8 mouse cellular contexts compared by ENCODE assay signal in the genomic region with DNA sequence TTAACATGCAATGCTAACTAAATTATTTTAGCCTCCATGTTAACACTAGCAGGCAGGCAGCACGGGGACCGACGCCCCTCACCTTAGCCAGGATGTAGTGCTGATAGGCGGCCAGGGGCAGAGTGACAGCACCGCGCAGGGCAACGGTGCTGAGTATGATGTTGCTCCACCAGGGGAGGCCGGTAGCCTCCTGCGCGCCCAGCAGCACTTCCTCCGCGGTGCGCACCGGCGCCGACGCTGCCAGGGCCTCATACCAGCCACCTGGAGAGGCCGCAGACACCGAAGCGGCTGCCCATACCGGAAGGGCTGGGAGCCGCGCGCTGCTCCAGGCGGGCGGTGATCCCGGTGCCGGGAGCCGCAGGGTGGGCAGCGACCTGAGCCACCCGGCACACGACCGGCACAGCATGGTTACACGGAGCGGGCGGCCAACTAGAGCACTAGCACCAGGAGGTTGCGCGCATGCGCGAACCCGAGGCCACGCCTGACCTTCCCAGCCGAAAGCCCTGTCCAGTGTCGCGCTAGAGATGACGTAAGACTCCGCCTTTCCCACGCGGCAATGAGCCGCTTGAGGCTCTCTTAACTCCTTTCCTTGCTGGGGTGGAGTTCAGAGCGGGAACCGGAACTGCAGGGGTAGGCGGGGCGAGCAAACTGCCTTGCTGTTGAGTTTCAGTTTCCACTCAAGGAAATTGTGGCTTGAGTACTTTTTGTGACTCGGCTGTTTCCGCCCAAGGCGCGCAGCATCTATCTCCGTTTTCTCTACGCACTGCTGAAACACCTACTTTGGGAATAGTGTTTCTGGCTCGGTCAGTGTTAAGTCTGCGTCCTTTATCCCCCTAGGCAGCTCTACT. TPM values are rescaled to one million over a fixed set of nuclear protein-coding genes. Genes with fewer than 3 reads are reported as not detected.
DNase-seq lines count a peak whose midpoint lies in the region; ATAC-seq lines count a peak whose summit lies in the region.

A gene (minus strand): TSS at position 468 of the 848 bp plus-strand sequence.

- under 1% methylated on average over 58 of the region's 62 CpGs for WGBS in lung, embryonic 16.5 days

- H3K4me3 ChIP-seq in lung, embryonic 16.5 days (ENCODE audit: low read length): peak within 1 kb of the TSS; percentile 92

- H3K4me2 ChIP-seq in lung, embryonic 16.5 days (ENCODE audit: low read depth, low read length): peak within 1 kb of the TSS; percentile 80

- ATAC-seq in hematopoietic stem cell, adult 5-6 weeks (replicated peaks in 1 of 2; ENCODE audit: insufficient read depth in 1 of 2, low FRiP score in 2 of 2, low TSS enrichment in 1 of 2, low read depth in 1 of 2, poor library complexity in 2 of 2, severe bottlenecking in 2 of 2): peak; percentile 97 to 98
- peak; percentile 99 for ATAC-seq in lung, embryonic 16.5 days (ENCODE audit: low read depth)

- H3K27me3 ChIP-seq in lung, embryonic 16.5 days (ENCODE audit: control insufficient read depth, insufficient read depth, low read depth, low read length): no peaks in the 10 kb centered on the region

- peaks cover 17% of the 10 kb centered on the region for H3K36me3 ChIP-seq in lung, embryonic 16.5 days (ENCODE audit: control insufficient read depth, insufficient read depth, low read length)

- peaks cover 10% of the 10 kb centered on the region for H3K4me1 ChIP-seq in lung, embryonic 16.5 days (replicated peaks; ENCODE audit: control insufficient read depth, insufficient read depth, low read length)

- peak within 1 kb of the TSS; percentile 90 for H3K9ac ChIP-seq in lung, embryonic 16.5 days (ENCODE audit: low read length)

- H3K9me3 ChIP-seq in lung, embryonic 16.5 days (ENCODE audit: control insufficient read depth, low read length): no peaks in the 10 kb centered on the region

- peak; percentile 98 for DNase-seq in MEL-GATA-1-ER (ENCODE audit: extremely low read depth, low read depth)
- peak; percentile 97 for DNase-seq in cerebellum, adult 8-10 months
- DNase-seq in forelimb bud, embryonic 11.5 days (ENCODE audit: low read depth, low spot score): peak; percentile 100
- peak; percentile 95 for DNase-seq in layer of hippocampus, adult 9-10 months (ENCODE audit: low spot score)
- DNase-seq in ovary, postnatal 10 days (ENCODE audit: low spot score): peak; percentile 96
- peak; percentile 97 to 99 for DNase-seq in thymus, postnatal 10 days (ENCODE audit: low spot score in 2 of 2)

- H3K27ac ChIP-seq in lung, embryonic 16.5 days (ENCODE audit: low read length): peak within 1 kb of the TSS; percentile 94

RNA-seq across cellular contexts. Expression of the gene that starts here (rescaled TPM):
- total RNA-seq in hematopoietic stem cell, adult 5-6 weeks (2017): 17.4 and 21.8 TPM in 2 replicates
- 27.9 and 29.1 TPM in 2 replicates for polyA plus RNA-seq in lung, embryonic 16.5 days (2015; fragmentation: Nextera tagmentation; extraction: Ambion mirVana)

Comparison
In these comparisons a context has a peak if more than half of its experiments do, and no peak if none do; other contexts are left out.
1. Peak in every context shown above with its lines: DNase-seq, ATAC-seq, H3K4me3 ChIP-seq and H3K27ac ChIP-seq.